Mouse (Mus musculus) gastrocnemius, postnatal 10 days (tissue): ENCODE measurements at regions not wholly inside any gene's neighbourhood (a gene's known extent, or its start where the extent isn't known, plus 50 kb on each side); places are given as distances from the start of the nearest gene placed in this dataset.

Source experiments
- DNase-seq: peaks from one replicate; pipeline ENCODE4 v3.0.0; 2021; ENCODE audit warnings: mixed read lengths

- peak; percentile 36 for DNase-seq
These were observed 318.7 kb upstream of the 4930535I16Rik start for GRCm38 (mm10) chr4:124236476-124236875.

DNA sequence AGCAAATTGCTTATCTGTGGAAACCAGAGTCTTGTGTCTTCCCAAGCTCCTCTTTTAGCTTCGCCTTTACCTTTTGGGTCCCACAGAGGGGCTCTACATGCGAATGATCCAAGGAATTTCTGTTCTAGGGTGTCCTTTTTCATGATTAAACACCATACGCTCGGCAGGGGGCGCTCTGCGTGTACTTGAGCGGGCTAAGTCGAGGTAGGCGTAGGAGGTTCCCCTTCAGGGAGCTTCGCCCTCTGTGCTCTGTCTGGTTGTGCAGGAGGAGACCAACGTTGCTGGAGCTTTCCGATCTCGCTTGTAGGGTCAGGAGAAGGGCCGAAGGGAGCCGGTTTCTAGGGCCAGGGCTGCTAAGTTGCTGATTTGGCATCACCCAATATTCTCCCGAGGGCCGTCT, 310.7 kb upstream of the 4930535I16Rik start:
- peak; percentile 74 for DNase-seq

- no peak for DNase-seq
These were observed 306.1 kb upstream of the 4930535I16Rik start for GRCm38 (mm10) chr4:124223646-124224500.

DNA sequence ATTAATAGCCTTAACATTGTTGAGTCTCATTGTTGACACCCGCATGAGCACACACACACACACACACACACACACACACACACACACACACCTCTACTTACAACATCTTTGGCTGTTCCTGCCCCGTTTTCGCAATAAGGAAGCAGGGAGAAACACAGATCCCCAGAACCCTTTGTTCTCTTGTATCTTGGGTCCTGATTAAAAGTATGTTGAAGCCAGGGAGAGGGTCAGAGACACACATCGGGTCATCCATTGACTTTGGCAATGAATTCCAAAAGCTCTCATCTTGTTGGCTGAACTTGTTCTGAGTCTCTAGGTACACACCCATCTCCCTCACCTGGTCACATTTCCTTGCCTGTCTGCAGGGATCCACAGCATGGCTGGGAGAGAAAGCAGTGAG, 303.9 kb upstream of the 4930535I16Rik start:
- no peak for DNase-seq

DNA sequence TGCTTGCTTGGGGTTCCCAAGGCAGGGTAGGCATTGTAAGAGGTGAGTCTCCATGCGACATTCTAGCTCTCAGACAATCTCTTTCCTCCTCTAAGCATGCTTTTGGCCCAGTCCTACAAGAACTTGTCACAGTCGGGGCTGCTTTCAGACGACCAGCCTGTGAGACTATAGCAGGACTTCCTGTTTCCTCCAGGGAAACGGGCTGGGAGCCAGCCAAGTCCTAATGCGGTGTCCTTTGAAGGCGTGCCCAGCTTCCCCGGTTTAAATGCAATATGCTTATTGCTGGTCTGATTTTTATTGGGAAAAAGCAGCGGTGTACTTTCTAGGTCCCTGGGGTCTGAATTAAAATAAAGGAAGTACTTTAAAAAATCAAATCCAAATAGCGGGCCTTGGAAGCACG, 299.4 kb upstream of the 4930535I16Rik start:
- peak; percentile 52 for DNase-seq

- no peak for DNase-seq
These were observed 298.5 kb upstream of the 4930535I16Rik start for GRCm38 (mm10) chr4:124216351-124216750.

DNA sequence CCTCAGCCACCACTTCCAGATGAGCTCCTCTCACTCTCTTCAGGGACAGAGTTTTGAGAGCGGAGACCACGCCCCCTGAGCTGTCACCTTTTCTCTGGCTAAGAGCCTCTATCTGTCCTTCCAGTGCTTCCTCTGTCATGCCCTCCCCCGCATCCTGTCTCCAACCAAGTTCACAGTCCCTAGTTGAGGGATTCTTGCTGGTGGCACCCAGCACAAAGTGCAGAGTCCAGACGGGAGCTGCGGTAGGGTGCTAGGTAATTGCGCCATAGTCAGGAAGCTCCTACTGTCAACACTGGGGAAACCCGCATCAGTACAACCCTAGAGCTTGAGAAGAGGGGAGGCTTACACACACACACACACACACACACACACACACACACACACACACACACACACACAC, 297.3 kb upstream of the 4930535I16Rik start:
- no peak for DNase-seq

DNA sequence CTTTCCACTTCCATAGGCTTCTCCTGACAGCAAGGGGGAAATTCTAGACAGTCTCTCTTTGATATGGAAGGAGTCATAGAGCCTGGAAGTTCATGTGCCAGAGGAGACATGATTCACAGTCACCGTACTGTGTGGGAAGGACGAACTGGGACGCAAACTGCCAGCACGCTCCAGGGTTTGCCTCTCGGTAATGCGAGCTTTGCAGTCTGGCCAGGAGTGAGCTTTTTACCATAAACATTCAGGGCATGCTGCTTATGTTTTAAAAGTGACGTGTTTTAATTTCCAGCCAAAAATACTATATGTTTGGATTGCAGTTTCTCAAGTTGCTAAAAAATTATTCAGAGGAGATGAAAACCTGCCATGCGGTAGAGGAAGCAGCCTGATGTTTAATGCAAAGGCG, 292.3 kb upstream of the 4930535I16Rik start:
- DNase-seq = no peak

DNA sequence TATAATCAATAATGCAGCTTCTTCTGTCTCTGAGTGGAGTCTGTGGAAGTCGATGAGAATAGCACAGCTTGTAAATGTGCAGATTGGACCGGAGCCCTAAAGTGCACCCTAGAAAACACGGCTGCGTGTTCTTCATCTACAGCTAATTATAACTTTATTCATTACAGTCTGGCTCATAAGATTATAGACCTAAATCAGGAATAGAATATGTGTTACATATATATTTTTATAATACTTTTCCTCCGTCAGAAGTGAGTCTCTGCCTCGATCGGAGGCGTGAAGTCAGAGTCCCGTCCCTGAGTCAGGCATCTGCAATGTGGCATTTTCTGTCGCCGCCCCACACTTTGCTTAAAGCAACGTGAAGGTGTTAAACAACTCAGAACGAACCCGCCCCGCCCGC, 288.7 kb upstream of the 4930535I16Rik start:
- DNase-seq = no peak

DNA sequence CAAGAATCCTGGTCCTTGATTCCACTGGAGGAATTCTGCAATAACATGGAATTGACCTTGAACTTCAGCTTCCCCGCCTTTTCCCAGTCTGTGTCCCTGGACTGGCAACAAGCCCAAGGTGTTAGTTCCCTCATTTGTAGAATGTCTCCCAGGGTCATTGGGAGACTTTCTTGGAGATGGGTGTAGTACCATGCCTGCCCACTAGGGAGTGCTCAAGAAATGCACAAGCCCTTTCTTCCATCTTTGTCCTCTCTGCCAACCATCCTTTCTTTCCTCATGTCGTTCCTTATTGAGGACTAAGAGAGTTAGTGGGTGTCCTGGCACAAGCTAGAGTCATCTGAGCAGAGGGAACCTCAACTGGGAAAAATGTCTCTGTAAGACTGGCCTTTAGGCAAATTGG, 285.9 kb upstream of the 4930535I16Rik start:
- DNase-seq = no peak

- DNase-seq = no peak
These were observed 282.3 kb upstream of the 4930535I16Rik start for GRCm38 (mm10) chr4:124199884-124200844.

DNA sequence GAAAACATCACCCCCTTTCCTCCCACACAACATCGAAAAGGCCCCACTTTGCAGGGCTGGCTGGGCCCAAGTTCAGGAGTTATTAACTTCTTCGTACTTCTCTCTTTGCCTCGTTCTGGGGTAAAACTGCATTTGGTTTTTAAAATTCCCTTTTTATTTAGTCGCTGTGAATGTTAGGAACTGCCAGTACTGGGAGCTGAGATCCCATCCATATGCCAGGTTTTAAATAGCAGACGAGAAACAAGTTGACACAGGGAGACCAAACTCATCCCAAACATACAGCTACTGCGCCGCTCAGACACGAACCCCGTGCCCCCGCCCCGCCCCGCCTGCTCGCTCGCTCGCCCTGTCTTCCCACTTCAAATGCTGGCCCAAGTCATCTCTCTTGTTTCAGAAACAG, 281.0 kb upstream of the 4930535I16Rik start:
- DNase-seq = no peak

- DNase-seq = no peak
These were observed 278.9 kb upstream of the 4930535I16Rik start for GRCm38 (mm10) chr4:124196711-124197110.

DNA sequence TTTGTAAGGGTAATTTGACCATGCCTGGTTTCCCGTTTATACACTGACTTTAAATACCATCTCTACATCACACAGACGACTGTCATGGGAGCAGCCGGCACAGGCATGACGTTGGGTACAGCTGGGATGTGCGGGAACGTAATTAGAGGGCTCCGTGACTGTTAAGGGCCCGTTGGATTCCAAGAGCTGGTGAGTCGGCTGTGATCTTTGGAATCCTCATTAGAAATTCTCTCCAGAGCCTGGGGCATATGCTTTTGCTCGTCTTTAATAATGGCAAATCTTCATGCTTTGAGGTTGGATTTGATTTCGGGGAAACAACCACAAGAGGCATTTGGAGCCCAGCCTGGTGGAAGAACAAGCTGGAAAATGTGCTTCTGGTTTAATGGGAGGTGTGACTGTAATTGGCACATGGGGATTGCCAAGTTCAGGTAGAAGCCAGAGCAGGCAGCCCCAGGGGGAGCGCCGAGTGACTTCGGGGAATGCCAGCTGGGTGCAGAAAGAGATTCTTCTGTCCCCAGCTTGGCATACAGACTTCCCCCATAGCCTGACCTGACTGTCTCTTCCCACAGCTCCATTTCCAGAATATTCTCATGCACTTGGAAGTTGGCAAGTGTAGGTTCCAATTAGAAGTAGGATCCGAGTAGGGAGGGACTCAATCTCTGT, 275.4 kb upstream of the 4930535I16Rik start:
- no peak for DNase-seq

DNA sequence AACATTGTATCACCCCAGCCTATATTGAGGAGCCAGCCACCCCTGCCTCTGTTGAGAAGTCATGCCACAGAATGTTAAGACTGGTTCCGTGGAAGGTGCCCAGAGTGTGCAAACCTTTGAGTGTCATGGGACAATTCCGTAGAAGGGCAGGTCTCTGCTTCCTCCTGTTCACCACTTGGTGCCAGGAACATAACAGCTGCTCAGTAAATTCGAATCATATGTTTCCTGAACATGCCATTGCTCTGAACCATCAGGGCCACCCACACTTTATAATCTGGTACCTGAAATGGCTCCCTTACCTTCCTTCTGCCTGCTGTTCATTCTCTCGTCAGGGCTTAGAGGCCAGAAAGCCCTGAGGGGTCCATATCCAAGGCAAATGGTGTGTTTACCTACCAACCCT, 273.0 kb upstream of the 4930535I16Rik start:
- DNase-seq = no peak

DNA sequence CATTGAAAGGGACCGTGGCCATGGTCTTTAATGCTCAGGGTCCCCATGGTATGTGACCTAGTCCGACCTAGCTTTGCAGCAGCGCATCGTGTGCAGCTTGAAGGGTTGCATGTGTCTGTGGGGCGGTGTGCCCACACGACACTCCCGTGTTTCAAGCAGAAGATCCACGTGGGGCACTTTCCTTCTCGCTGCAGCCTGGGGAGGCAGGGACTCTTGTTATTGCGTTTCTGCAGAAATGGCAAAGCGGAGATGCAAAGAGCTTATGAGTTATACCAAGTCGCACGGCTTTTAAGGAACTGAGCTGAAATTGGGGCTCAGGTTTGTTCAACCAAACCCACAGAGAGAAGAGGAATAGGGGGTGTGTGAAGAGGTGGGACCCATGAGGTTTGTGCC, 272.2 kb upstream of the 4930535I16Rik start:
- DNase-seq = no peak

GRCm38 (mm10) chr4:124189352-124189992, 271.6 kb upstream of the 4930535I16Rik start:
- peak; percentile 18 for DNase-seq

DNA sequence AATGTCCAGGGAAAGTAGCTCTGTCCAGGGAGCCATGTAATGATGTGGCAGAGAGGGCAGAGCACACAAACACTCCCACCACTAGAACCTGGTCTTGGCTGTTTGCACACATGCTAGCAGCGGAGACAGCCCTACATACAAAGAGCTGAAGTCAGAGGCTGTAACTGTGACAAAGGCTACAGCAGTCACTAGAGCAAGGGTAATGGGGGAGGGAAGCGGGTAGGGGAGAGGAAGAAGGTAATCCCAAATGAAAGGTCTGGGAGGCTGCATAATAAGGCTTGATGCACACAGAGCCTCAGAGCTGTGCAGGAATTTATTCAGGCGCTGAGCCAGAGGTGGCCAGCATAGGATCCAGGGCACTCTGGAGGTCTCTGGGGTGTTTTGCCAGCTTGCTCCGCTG, 269.3 kb upstream of the 4930535I16Rik start:
- DNase-seq = no peak

DNA sequence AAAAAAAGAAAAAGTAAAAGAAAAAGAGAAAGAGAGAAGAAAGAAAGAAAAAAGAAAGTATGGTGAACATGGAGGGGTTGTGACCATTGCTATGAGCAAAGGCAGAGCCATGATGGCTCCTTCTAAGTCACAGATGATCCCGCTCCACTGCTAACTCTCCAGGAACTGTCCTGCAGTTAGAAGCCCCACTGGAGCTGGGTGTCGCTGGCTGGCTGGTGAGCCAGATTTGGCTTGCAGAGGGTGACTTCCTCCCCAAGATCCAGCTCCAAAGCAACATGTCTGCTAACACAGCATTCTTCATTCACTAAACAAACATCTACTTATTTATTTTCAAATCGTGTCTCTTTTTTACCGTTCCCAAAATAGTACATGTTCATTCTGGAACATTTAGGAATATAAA, 263.5 kb upstream of the 4930535I16Rik start:
- DNase-seq = no peak

DNA sequence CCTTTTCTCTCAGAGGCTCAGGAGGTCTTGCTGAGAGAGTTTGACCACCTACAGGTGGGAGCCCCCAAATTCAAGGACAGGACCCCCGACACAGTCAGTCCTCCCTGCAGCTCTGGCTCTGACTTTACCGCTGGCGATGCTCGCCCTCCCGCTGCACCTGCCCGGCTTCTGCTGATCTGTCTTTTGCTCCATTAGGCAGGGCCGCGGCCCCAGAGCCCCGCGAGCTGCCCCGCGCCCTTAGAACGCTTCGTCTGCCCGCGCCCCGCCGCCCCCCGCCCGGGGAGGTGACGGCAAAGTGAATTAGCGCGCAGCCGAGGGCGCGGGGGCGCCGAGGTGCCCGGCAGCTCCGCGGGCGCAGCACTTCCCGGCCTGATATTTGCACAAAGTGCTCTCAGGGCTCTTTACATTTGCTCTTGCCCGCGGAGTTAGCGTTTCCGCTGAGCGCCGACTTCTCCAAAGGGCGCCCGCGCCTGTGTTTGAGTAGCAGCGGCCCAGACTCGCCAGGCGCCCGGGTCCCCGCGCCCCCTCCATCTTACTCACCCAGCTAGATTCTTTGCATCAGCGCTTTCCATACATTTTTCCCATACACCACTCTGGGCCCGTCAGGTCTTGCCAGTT, 260.7 kb upstream of the 4930535I16Rik start:
- DNase-seq = no peak

DNA sequence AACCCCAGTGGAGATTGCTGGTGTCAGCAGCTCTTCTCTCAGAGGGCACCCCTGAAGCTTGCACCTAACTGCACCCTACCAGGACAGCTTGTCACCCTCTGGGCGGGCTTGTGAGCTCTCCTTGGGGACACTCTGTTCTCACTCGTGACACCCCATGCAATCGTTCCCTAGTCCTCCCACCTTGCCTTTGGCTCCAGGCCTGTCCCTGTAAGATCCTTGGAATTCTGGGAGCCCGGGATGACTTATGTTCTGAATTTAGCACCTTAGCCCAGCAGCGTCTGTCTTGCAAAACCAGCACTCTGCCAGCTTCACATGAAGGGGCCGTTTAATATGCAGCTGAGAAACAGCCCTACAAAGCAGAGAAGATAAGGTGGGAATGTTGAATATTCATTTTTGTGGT, 257.7 kb upstream of the 4930535I16Rik start:
- DNase-seq = no peak

DNA sequence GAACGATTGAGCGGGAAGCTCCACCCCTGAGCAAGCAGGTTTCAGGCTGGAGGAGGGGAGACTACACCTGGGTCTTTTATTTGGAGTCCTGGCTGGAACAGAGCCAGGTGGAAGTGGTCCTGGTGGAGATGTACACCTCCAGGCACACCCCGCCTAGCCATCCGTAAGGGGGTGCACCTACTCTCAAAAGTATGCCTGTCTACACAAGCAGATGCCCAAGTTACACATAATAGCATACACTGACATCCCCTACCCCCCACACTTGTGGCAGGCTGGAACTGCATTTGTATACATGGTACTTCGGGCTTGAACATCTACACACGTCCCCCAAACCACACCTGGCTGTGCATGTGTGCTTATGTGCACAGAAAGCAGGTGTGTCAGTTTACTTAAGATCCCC, 236.8 kb upstream of the 4930535I16Rik start:
- no peak for DNase-seq
